Mouse (Mus musculus): ENCODE results near the gene Gtdc1. TPM values are rescaled to one million over a fixed set of nuclear protein-coding genes. Genes with fewer than 3 reads are reported as not detected.

The Gtdc1 gene
- total and polyA plus RNA-seq, 3 experiments, result 6.2 to 17.7 (median 16.5) TPM

GRCm38 (mm10) chr2:44956232-44956631 is 28.8 kb upstream of the Gtdc1 start:
- intact Hi-C loops (cut with DNase I), result no loop called here
- peak in 1 of 2 experiments; percentile 49 for DNase-seq
- H3K4me3 ChIP-seq, result no peak overlapping the region
- WGBS, result 30% methylated on average over 3 of the region's 3 CpGs
- H3K27ac ChIP-seq, result peak overlapping the region; percentile 62
- TF ChIP-seq POLR2A (IDR thresholded peaks at IDR 0.05; ENCODE audit: insufficient read depth, low read depth, low read length), result no peak
- no peak for TF ChIP-seq CTCF (IDR thresholded peaks at IDR 0.05)
- TF ChIP-seq EP300 (IDR thresholded peaks at IDR 0.05; ENCODE audit: insufficient read depth, low read depth, low read length), result no peak
- H3K27me3 ChIP-seq (ENCODE audit: control insufficient read depth, insufficient read depth, low read length), result no peaks in the 10 kb centered on the region
- peaks cover 5% of the 10 kb centered on the region for H3K4me1 ChIP-seq (ENCODE audit: control insufficient read depth, insufficient read depth, low read length)
- H3K79me2 ChIP-seq (replicated peaks; ENCODE audit: control insufficient read depth, insufficient read depth, low read length), result no peaks in the 10 kb centered on the region
- peaks cover 3% of the 10 kb centered on the region for H3K36me3 ChIP-seq (ENCODE audit: control insufficient read depth, insufficient read depth, low read length)
- H3K9ac ChIP-seq (ENCODE audit: low read depth, low read length), result no peak overlapping the region

- TF ChIP-seq EP300 (IDR thresholded peaks at IDR 0.05; ENCODE audit: insufficient read depth, low read depth, low read length) (no peak), POLR2A (IDR thresholded peaks at IDR 0.05; ENCODE audit: insufficient read depth, low read depth, low read length) (no peak), CTCF (IDR thresholded peaks at IDR 0.05) (no peak)
- intact Hi-C loops (cut with DNase I), result no loop called here
- Histone ChIP-seq H3K79me2 (replicated peaks; ENCODE audit: control insufficient read depth, insufficient read depth, low read length) (no peaks in the 10 kb centered on the region), H3K36me3 (ENCODE audit: control insufficient read depth, insufficient read depth, low read length) (peaks cover 3% of the 10 kb centered on the region), H3K27ac (peak overlapping the region; percentile 62; the same call in 1 of the 2 replicates), H3K4me3 (no peak overlapping the region), H3K27me3 (ENCODE audit: control insufficient read depth, insufficient read depth, low read length) (no peaks in the 10 kb centered on the region), H3K4me1 (ENCODE audit: control insufficient read depth, insufficient read depth, low read length) (peaks cover 5% of the 10 kb centered on the region), H3K9ac (ENCODE audit: low read depth, low read length) (no peak overlapping the region)
- DNase-seq, result no peak
- WGBS, result 88% methylated on average over 6 of the region's 6 CpGs
These were observed 28.0 kb upstream of the Gtdc1 start for GRCm38 (mm10) chr2:44955506-44955905.

- Histone ChIP-seq H3K4me1 (ENCODE audit: control insufficient read depth, insufficient read depth, low read length) (peaks cover 5% of the 10 kb centered on the region), H3K79me2 (replicated peaks; ENCODE audit: control insufficient read depth, insufficient read depth, low read length) (no peaks in the 10 kb centered on the region), H3K9ac (ENCODE audit: low read depth, low read length) (no peak overlapping the region), H3K27me3 (ENCODE audit: control insufficient read depth, insufficient read depth, low read length) (no peaks in the 10 kb centered on the region), H3K36me3 (ENCODE audit: control insufficient read depth, insufficient read depth, low read length) (peaks cover 3% of the 10 kb centered on the region), H3K27ac (no peak overlapping the region), H3K4me3 (no peak overlapping the region)
- DNase-seq, result no peak
- 76% methylated on average over 1 of the region's 1 CpGs for WGBS
- intact Hi-C loops (cut with DNase I), result no loop called here
- TF ChIP-seq CTCF (IDR thresholded peaks at IDR 0.05) (no peak), POLR2A (IDR thresholded peaks at IDR 0.05; ENCODE audit: insufficient read depth, low read depth, low read length) (no peak), EP300 (IDR thresholded peaks at IDR 0.05; ENCODE audit: insufficient read depth, low read depth, low read length) (no peak)
These were observed 26.7 kb upstream of the Gtdc1 start for GRCm38 (mm10) chr2:44954180-44954579.

- WGBS, result 34% methylated on average over 6 of the region's 6 CpGs
- Histone ChIP-seq H3K9ac (ENCODE audit: low read depth, low read length) (no peak overlapping the region), H3K27me3 (ENCODE audit: control insufficient read depth, insufficient read depth, low read length) (no peaks in the 10 kb centered on the region), H3K36me3 (ENCODE audit: control insufficient read depth, insufficient read depth, low read length) (peaks cover 3% of the 10 kb centered on the region), H3K79me2 (replicated peaks; ENCODE audit: control insufficient read depth, insufficient read depth, low read length) (no peaks in the 10 kb centered on the region), H3K27ac (peak overlapping the region; percentile 21; the same call in 1 of the 2 replicates), H3K4me1 (ENCODE audit: control insufficient read depth, insufficient read depth, low read length) (peaks cover 5% of the 10 kb centered on the region), H3K4me3 (no peak overlapping the region)
- peak in 1 of 2 experiments; percentile 15 for DNase-seq
- TF ChIP-seq CTCF (IDR thresholded peaks at IDR 0.05) (no peak), POLR2A (IDR thresholded peaks at IDR 0.05; ENCODE audit: insufficient read depth, low read depth, low read length) (no peak), EP300 (IDR thresholded peaks at IDR 0.05; ENCODE audit: insufficient read depth, low read depth, low read length) (no peak)
- intact Hi-C loops (cut with DNase I), result loop anchor here (2.0 kb wide), 2 partner anchors 26 to 70 kb away; partner anchors contain the start of gene Gtdc1
These were observed 25.5 kb upstream of the Gtdc1 start for GRCm38 (mm10) chr2:44952830-44953422.

- TF ChIP-seq CTCF (IDR thresholded peaks at IDR 0.05) (no peak), POLR2A (IDR thresholded peaks at IDR 0.05; ENCODE audit: insufficient read depth, low read depth, low read length) (no peak), EP300 (IDR thresholded peaks at IDR 0.05; ENCODE audit: insufficient read depth, low read depth, low read length) (no peak)
- Histone ChIP-seq H3K36me3 (ENCODE audit: control insufficient read depth, insufficient read depth, low read length) (peaks cover 3% of the 10 kb centered on the region), H3K4me3 (no peak overlapping the region), H3K9ac (ENCODE audit: low read depth, low read length) (no peak overlapping the region), H3K27me3 (ENCODE audit: control insufficient read depth, insufficient read depth, low read length) (no peaks in the 10 kb centered on the region), H3K27ac (no peak overlapping the region), H3K4me1 (ENCODE audit: control insufficient read depth, insufficient read depth, low read length) (peaks cover 5% of the 10 kb centered on the region), H3K79me2 (replicated peaks; ENCODE audit: control insufficient read depth, insufficient read depth, low read length) (no peaks in the 10 kb centered on the region)
- intact Hi-C loops (cut with DNase I), result loop anchor here (2.0 kb wide), 2 partner anchors 25 to 71 kb away; partner anchors contain the start of gene Gtdc1
- 56% methylated on average over 4 of the region's 4 CpGs for WGBS
- no peak for DNase-seq
These were observed 24.3 kb upstream of the Gtdc1 start for GRCm38 (mm10) chr2:44951651-44952213.

- no peaks in the 10 kb centered on the region for H3K4me1 ChIP-seq (ENCODE audit: control insufficient read depth, insufficient read depth, low read length)
- no peaks in the 10 kb centered on the region for H3K27me3 ChIP-seq (ENCODE audit: control insufficient read depth, insufficient read depth, low read length)
- no peak overlapping the region for H3K4me3 ChIP-seq
- no peak for TF ChIP-seq CTCF (IDR thresholded peaks at IDR 0.05)
- TF ChIP-seq POLR2A (IDR thresholded peaks at IDR 0.05; ENCODE audit: insufficient read depth, low read depth, low read length), result no peak
- TF ChIP-seq EP300 (IDR thresholded peaks at IDR 0.05; ENCODE audit: insufficient read depth, low read depth, low read length), result no peak
- no peak for DNase-seq
- H3K79me2 ChIP-seq (replicated peaks; ENCODE audit: control insufficient read depth, insufficient read depth, low read length), result no peaks in the 10 kb centered on the region
- WGBS, result 96% methylated on average over 2 of the region's 2 CpGs
- H3K9ac ChIP-seq (ENCODE audit: low read depth, low read length), result no peak overlapping the region
- no peak overlapping the region for H3K27ac ChIP-seq
- intact Hi-C loops (cut with DNase I), result no loop called here
- no peaks in the 10 kb centered on the region for H3K36me3 ChIP-seq (ENCODE audit: control insufficient read depth, insufficient read depth, low read length)
These were observed 17.2 kb upstream of the Gtdc1 start for GRCm38 (mm10) chr2:44944689-44945088.
